Mouse (Mus musculus): ENCODE results near the gene Wscd2. TPM values are rescaled to one million over a fixed set of nuclear protein-coding genes. Genes with fewer than 3 reads are reported as not detected.

Wscd2 gene
- polyA plus RNA-seq (2012; rRNA removed) (0.02 and 0.05 TPM in 2 replicates), polyA plus RNA-seq (2014; fragmentation: Nextera tagmentation; extraction: Ambion mirVana) (not detected in 2 replicates)

GRCm38 (mm10) chr5:113490033-113490432 lies at the start of gene Wscd2:
TSS of gene Wscd2 (plus strand) at chr5:113490333.
- H3K4me1 ChIP-seq (replicated peaks; ENCODE audit: control insufficient read depth in 2 of 2, insufficient read depth in 2 of 2, low read length in 1 of 2) = no peaks in the 10 kb centered on the region
- H3K27ac ChIP-seq = no peak within 1 kb of the TSS
- H3K9ac ChIP-seq (replicated peaks) = no peak within 1 kb of the TSS
- H3K27me3 ChIP-seq (ENCODE audit: control insufficient read depth, insufficient read depth, low read length) = peaks cover 16% of the 10 kb centered on the region
- 55% methylated on average over 6 of the region's 6 CpGs for WGBS (ENCODE audit: insufficient replicate concordance)
- H3K4me2 ChIP-seq (ENCODE audit: low read depth) = no peak within 1 kb of the TSS; the same call in 1 of the 2 replicates
- DNase-seq (ENCODE audit: low read depth in 3 of 3, low spot score in 3 of 3) (no peak), ATAC-seq (ENCODE audit: insufficient read depth) (no peak)
- no peaks in the 10 kb centered on the region for H3K9me3 ChIP-seq (ENCODE audit: control insufficient read depth, low read length)
- no peak within 1 kb of the TSS for H3K4me3 ChIP-seq (ENCODE audit: insufficient read depth in 1 of 2, low read depth in 2 of 2, low read length in 2 of 2)
- TF ChIP-seq CTCF (IDR thresholded peaks at IDR 0.05; ENCODE audit: low read depth) (no peak), EP300 (IDR thresholded peaks at IDR 0.05; ENCODE audit: low read depth) (no peak)
- H3K36me3 ChIP-seq (replicated peaks; ENCODE audit: control insufficient read depth, insufficient read depth, low read depth) = no peaks in the 10 kb centered on the region

- Histone ChIP-seq H3K9ac (replicated peaks) (no peak overlapping the region), H3K4me3 (ENCODE audit: insufficient read depth in 1 of 2, low read depth in 2 of 2, low read length in 2 of 2) (no peak overlapping the region), H3K27me3 (ENCODE audit: control insufficient read depth, insufficient read depth, low read length) (no peaks in the 10 kb centered on the region), H3K4me2 (ENCODE audit: low read depth) (no peak overlapping the region), H3K4me1 (replicated peaks; ENCODE audit: control insufficient read depth in 2 of 2, insufficient read depth in 2 of 2, low read length in 1 of 2) (no peaks in the 10 kb centered on the region), H3K9me3 (ENCODE audit: control insufficient read depth, low read length) (no peaks in the 10 kb centered on the region), H3K27ac (no peak overlapping the region), H3K36me3 (replicated peaks; ENCODE audit: control insufficient read depth, insufficient read depth, low read depth) (no peaks in the 10 kb centered on the region)
- TF ChIP-seq CTCF (IDR thresholded peaks at IDR 0.05; ENCODE audit: low read depth) (no peak), EP300 (IDR thresholded peaks at IDR 0.05; ENCODE audit: low read depth) (no peak)
- DNase-seq (ENCODE audit: low read depth in 3 of 3, low spot score in 3 of 3) = no peak
- WGBS (ENCODE audit: insufficient replicate concordance) = 57% methylated on average over 3 of the region's 3 CpGs
- ATAC-seq (ENCODE audit: insufficient read depth) = no peak
Measured at GRCm38 (mm10) chr5:113442180-113442579, 48.0 kb upstream of the Wscd2 start.

- no peak for ATAC-seq (ENCODE audit: insufficient read depth)
- no peak for DNase-seq (ENCODE audit: low read depth in 3 of 3, low spot score in 3 of 3)
- TF ChIP-seq EP300 (IDR thresholded peaks at IDR 0.05; ENCODE audit: low read depth) (no peak), CTCF (IDR thresholded peaks at IDR 0.05; ENCODE audit: low read depth) (no peak)
- 71% methylated on average over 9 of the region's 9 CpGs for WGBS (ENCODE audit: insufficient replicate concordance)
- no peaks in the 10 kb centered on the region for H3K27me3 ChIP-seq (ENCODE audit: control insufficient read depth, insufficient read depth, low read length)
- no peak overlapping the region for H3K4me2 ChIP-seq (ENCODE audit: low read depth)
- no peak overlapping the region for H3K27ac ChIP-seq
- H3K9me3 ChIP-seq (ENCODE audit: control insufficient read depth, low read length) = no peaks in the 10 kb centered on the region
- H3K36me3 ChIP-seq (replicated peaks; ENCODE audit: control insufficient read depth, insufficient read depth, low read depth) = no peaks in the 10 kb centered on the region
- no peaks in the 10 kb centered on the region for H3K4me1 ChIP-seq (replicated peaks; ENCODE audit: control insufficient read depth in 2 of 2, insufficient read depth in 2 of 2, low read length in 1 of 2)
- H3K9ac ChIP-seq (replicated peaks) = no peak overlapping the region
- H3K4me3 ChIP-seq (ENCODE audit: insufficient read depth in 1 of 2, low read depth in 2 of 2, low read length in 2 of 2) = no peak overlapping the region
Measured at GRCm38 (mm10) chr5:113448023-113448734, 42.0 kb upstream of the Wscd2 start.

GRCm38 (mm10) chr5:113449336-113449735 lies 40.8 kb upstream of the Wscd2 start:
- Histone ChIP-seq H3K9ac (replicated peaks) (no peak overlapping the region), H3K9me3 (ENCODE audit: control insufficient read depth, low read length) (no peaks in the 10 kb centered on the region), H3K4me3 (ENCODE audit: insufficient read depth in 1 of 2, low read depth in 2 of 2, low read length in 2 of 2) (no peak overlapping the region), H3K27me3 (ENCODE audit: control insufficient read depth, insufficient read depth, low read length) (no peaks in the 10 kb centered on the region), H3K27ac (no peak overlapping the region), H3K36me3 (replicated peaks; ENCODE audit: control insufficient read depth, insufficient read depth, low read depth) (no peaks in the 10 kb centered on the region), H3K4me1 (replicated peaks; ENCODE audit: control insufficient read depth in 2 of 2, insufficient read depth in 2 of 2, low read length in 1 of 2) (no peaks in the 10 kb centered on the region), H3K4me2 (ENCODE audit: low read depth) (no peak overlapping the region)
- TF ChIP-seq EP300 (IDR thresholded peaks at IDR 0.05; ENCODE audit: low read depth) (no peak), CTCF (IDR thresholded peaks at IDR 0.05; ENCODE audit: low read depth) (no peak)
- DNase-seq (ENCODE audit: low read depth in 3 of 3, low spot score in 3 of 3) = no peak
- no peak for ATAC-seq (ENCODE audit: insufficient read depth)
- whole genome bisulfite sequencing (ENCODE audit: insufficient replicate concordance) = 54% methylated on average over 3 of the region's 3 CpGs

GRCm38 (mm10) chr5:113452691-113453090 lies 37.4 kb upstream of the Wscd2 start:
- Histone ChIP-seq H3K27me3 (ENCODE audit: control insufficient read depth, insufficient read depth, low read length) (no peaks in the 10 kb centered on the region), H3K36me3 (replicated peaks; ENCODE audit: control insufficient read depth, insufficient read depth, low read depth) (no peaks in the 10 kb centered on the region), H3K27ac (no peak overlapping the region), H3K4me1 (replicated peaks; ENCODE audit: control insufficient read depth in 2 of 2, insufficient read depth in 2 of 2, low read length in 1 of 2) (no peaks in the 10 kb centered on the region), H3K4me2 (ENCODE audit: low read depth) (no peak overlapping the region), H3K9me3 (ENCODE audit: control insufficient read depth, low read length) (no peaks in the 10 kb centered on the region), H3K4me3 (ENCODE audit: insufficient read depth in 1 of 2, low read depth in 2 of 2, low read length in 2 of 2) (no peak overlapping the region), H3K9ac (replicated peaks) (no peak overlapping the region)
- no peak for ATAC-seq (ENCODE audit: insufficient read depth)
- no peak for TF ChIP-seq EP300 (IDR thresholded peaks at IDR 0.05; ENCODE audit: low read depth)
- no peak for TF ChIP-seq CTCF (IDR thresholded peaks at IDR 0.05; ENCODE audit: low read depth)
- no peak for DNase-seq (ENCODE audit: low read depth in 3 of 3, low spot score in 3 of 3)
- WGBS (ENCODE audit: insufficient replicate concordance) = 7% methylated on average over 1 of the region's 1 CpGs
